Comparison of ENCODE assay signal across 10 mouse cellular contexts in genomic region chr3:127322870-127323269, GRCm38 (mm10).
A peak's percentile ranks its signal among the peaks of the same experiment; 100 is the strongest.
DNase-seq lines count a peak whose midpoint lies in the region; ATAC-seq and TF ChIP-seq lines count a peak whose summit lies in the region.
"Had no signal": no experiment of that assay in that cellular context is flagged by ENCODE, and none has a peak within 500 bp of the region (broad histone marks: within the 10 kb centered on the region; RNA-seq: fewer than 3 reads in every experiment).

No protein-coding gene starts in this region.

- no peak overlapping the region for H3K4me3 ChIP-seq in hindbrain, embryonic 10.5 days
- H3K4me3 ChIP-seq in hindbrain, embryonic 16.5 days (ENCODE audit: low read length), result no peak overlapping the region
- H3K4me3 ChIP-seq in lung, embryonic 14.5 days (ENCODE audit: low read depth, low read length), result no peak overlapping the region
- H3K4me3 ChIP-seq in neural tube, embryonic 15.5 days (replicated peaks), result no peak overlapping the region
- H3K4me3 ChIP-seq: embryonic facial prominence, embryonic 13.5 days; lung, embryonic 15.5 days had no signal

- H3K9ac ChIP-seq in hindbrain, embryonic 16.5 days (ENCODE audit: low read depth, low read length), result no peak overlapping the region
- H3K9ac ChIP-seq in lung, embryonic 14.5 days, result no peak overlapping the region
- no peak overlapping the region for H3K9ac ChIP-seq in neural tube, embryonic 15.5 days (replicated peaks)
- H3K9ac ChIP-seq: embryonic facial prominence, embryonic 13.5 days; lung, embryonic 15.5 days had no signal

- peak; percentile 10 for DNase-seq in hindbrain, embryonic 10.5 days (ENCODE audit: low spot score)
- DNase-seq in urinary bladder, postnatal 14 days (ENCODE audit: low spot score), result peak; percentile 38
- DNase-seq in urinary bladder, postnatal 10 days (ENCODE audit: low spot score), result no peak
- DNase-seq in cerebellum, adult 18-20 months, result peak; percentile 52 to 68
- DNase-seq in lung, embryonic 14.5 days, result peak; percentile 89

- H3K36me3 ChIP-seq in hindbrain, embryonic 10.5 days, result no peaks in the 10 kb centered on the region
- no peaks in the 10 kb centered on the region for H3K36me3 ChIP-seq in hindbrain, embryonic 16.5 days (ENCODE audit: control insufficient read depth, insufficient read depth, low read length)
- no peaks in the 10 kb centered on the region for H3K36me3 ChIP-seq in lung, embryonic 14.5 days (ENCODE audit: insufficient read depth)
- no peaks in the 10 kb centered on the region for H3K36me3 ChIP-seq in neural tube, embryonic 15.5 days
- H3K36me3 ChIP-seq: embryonic facial prominence, embryonic 13.5 days; lung, embryonic 15.5 days had no signal

- H3K4me1 ChIP-seq in hindbrain, embryonic 10.5 days (replicated peaks), result no peaks in the 10 kb centered on the region
- no peaks in the 10 kb centered on the region for H3K4me1 ChIP-seq in hindbrain, embryonic 16.5 days (ENCODE audit: control insufficient read depth, insufficient read depth, low read depth, low read length)
- no peaks in the 10 kb centered on the region for H3K4me1 ChIP-seq in lung, embryonic 14.5 days (ENCODE audit: insufficient read depth)
- H3K4me1 ChIP-seq in neural tube, embryonic 15.5 days, result no peaks in the 10 kb centered on the region
- H3K4me1 ChIP-seq: embryonic facial prominence, embryonic 13.5 days; lung, embryonic 15.5 days had no signal

- no peak for ATAC-seq in hindbrain, embryonic 16.5 days
- peak; percentile 47 to 60 for ATAC-seq in hematopoietic stem cell, adult 5-6 weeks (replicated peaks in 1 of 2; ENCODE audit: insufficient read depth in 1 of 2, low FRiP score in 2 of 2, low TSS enrichment in 1 of 2, low read depth in 1 of 2, poor library complexity in 2 of 2, severe bottlenecking in 2 of 2)
- no peak for ATAC-seq in lung, embryonic 14.5 days (ENCODE audit: insufficient read depth)
- no peak for ATAC-seq in neural tube, embryonic 15.5 days (ENCODE audit: low FRiP score)

- no peaks in the 10 kb centered on the region for H3K27me3 ChIP-seq in hindbrain, embryonic 10.5 days (ENCODE audit: insufficient read depth, poor library complexity, severe bottlenecking)
- no peaks in the 10 kb centered on the region for H3K27me3 ChIP-seq in hindbrain, embryonic 16.5 days (replicated peaks; ENCODE audit: control insufficient read depth, insufficient read depth, low read length)
- no peaks in the 10 kb centered on the region for H3K27me3 ChIP-seq in lung, embryonic 14.5 days (ENCODE audit: insufficient read depth, low read length)
- H3K27me3 ChIP-seq in neural tube, embryonic 15.5 days (replicated peaks), result no peaks in the 10 kb centered on the region
- H3K27me3 ChIP-seq: embryonic facial prominence, embryonic 13.5 days; lung, embryonic 15.5 days had no signal

- no peaks in the 10 kb centered on the region for H3K9me3 ChIP-seq in hindbrain, embryonic 10.5 days
- no peaks in the 10 kb centered on the region for H3K9me3 ChIP-seq in hindbrain, embryonic 16.5 days (ENCODE audit: control insufficient read depth, low read length)
- H3K9me3 ChIP-seq in lung, embryonic 14.5 days (ENCODE audit: low read depth, low read length), result no peaks in the 10 kb centered on the region
- no peaks in the 10 kb centered on the region for H3K9me3 ChIP-seq in neural tube, embryonic 15.5 days (replicated peaks)
- H3K9me3 ChIP-seq: embryonic facial prominence, embryonic 13.5 days; lung, embryonic 15.5 days had no signal

- no peak overlapping the region for H3K4me2 ChIP-seq in hindbrain, embryonic 16.5 days (ENCODE audit: low read length)
- H3K4me2 ChIP-seq in lung, embryonic 14.5 days, result no peak overlapping the region
- H3K4me2 ChIP-seq in neural tube, embryonic 15.5 days, result no peak overlapping the region
- H3K4me2 ChIP-seq: embryonic facial prominence, embryonic 13.5 days; lung, embryonic 15.5 days had no signal

- H3K27ac ChIP-seq in hindbrain, embryonic 10.5 days, result no peak overlapping the region
- H3K27ac ChIP-seq in hindbrain, embryonic 16.5 days (ENCODE audit: low read depth, low read length), result no peak overlapping the region
- H3K27ac ChIP-seq in lung, embryonic 14.5 days (ENCODE audit: low read depth), result no peak overlapping the region
- H3K27ac ChIP-seq in neural tube, embryonic 15.5 days (replicated peaks), result no peak overlapping the region
- H3K27ac ChIP-seq: embryonic facial prominence, embryonic 13.5 days; lung, embryonic 15.5 days had no signal

- peak; percentile 89 for TF ChIP-seq CTCF in lung, embryonic 14.5 days (IDR thresholded peaks at IDR 0.05; ENCODE audit: low read depth)

Comparison
In these comparisons a context has a peak if more than half of its experiments do, and no peak if none do; other contexts are left out.
1. ATAC-seq: peak in hematopoietic stem cell, adult 5-6 weeks (2 of 2); none in hindbrain, embryonic 16.5 days (single experiment), lung, embryonic 14.5 days (single experiment) and neural tube, embryonic 15.5 days (single experiment).